Mouse (Mus musculus) CD4-positive, CD25-positive, alpha-beta regulatory T cell, adult 4 months (primary cell): ENCODE results near the gene Miga2. TPM values are rescaled to one million over a fixed set of nuclear protein-coding genes. Genes with fewer than 3 reads are reported as not detected.
A peak's percentile ranks its signal among the peaks of the same experiment; 100 is the strongest.

Experiments used
- ATAC-seq: one replicate; pipeline ENCODE4 v1.8.0; 2017
- polyA plus RNA-seq, 2 experiments: library from polyadenylated mRNA; unstranded; fragments of 100-300 nt; shearing (Covaris generic); gene quantifications; one replicate each; pipeline ENCODE4 v1.2.1; 2017

The Miga2 gene
- polyA plus RNA-seq = 1 to 10 TPM; 5.0 to 8.3 TPM

GRCm38 (mm10) chr2:30363773-30364650, at the start of gene Miga2:
Miga2 (plus strand) TSS chr2:30364233.
- ATAC-seq = peak; percentile 99

GRCm38 (mm10) chr2:30316136-30316535, 47.9 kb upstream of the Miga2 start:
- ATAC-seq = no peak

- ATAC-seq = no peak
Measured at GRCm38 (mm10) chr2:30316955-30317354, 47.1 kb upstream of the Miga2 start.

- no peak for ATAC-seq
Measured at GRCm38 (mm10) chr2:30319260-30319659, 44.8 kb upstream of the Miga2 start.

- no peak for ATAC-seq
Measured at GRCm38 (mm10) chr2:30323111-30323510, 40.9 kb upstream of the Miga2 start.

- ATAC-seq = no peak
Measured at GRCm38 (mm10) chr2:30325296-30325695, 38.7 kb upstream of the Miga2 start.

GRCm38 (mm10) chr2:30327276-30327675, 36.8 kb upstream of the Miga2 start:
- no peak for ATAC-seq

- ATAC-seq = no peak
Measured at GRCm38 (mm10) chr2:30328791-30329190, 35.2 kb upstream of the Miga2 start.

- ATAC-seq = no peak
Measured at GRCm38 (mm10) chr2:30335324-30335723, 28.7 kb upstream of the Miga2 start.

GRCm38 (mm10) chr2:30336174-30336915, 27.7 kb upstream of the Miga2 start:
- ATAC-seq = no peak

- ATAC-seq = no peak
Measured at GRCm38 (mm10) chr2:30337179-30337578, 26.9 kb upstream of the Miga2 start.

GRCm38 (mm10) chr2:30342061-30342460, 22.0 kb upstream of the Miga2 start:
- no peak for ATAC-seq

- ATAC-seq = no peak
Measured at GRCm38 (mm10) chr2:30342544-30342943, 21.5 kb upstream of the Miga2 start.

- no peak for ATAC-seq
Measured at GRCm38 (mm10) chr2:30343601-30344137, 20.4 kb upstream of the Miga2 start.

GRCm38 (mm10) chr2:30345971-30346676, 17.9 kb upstream of the Miga2 start:
- no peak for ATAC-seq

GRCm38 (mm10) chr2:30349196-30349595, 14.8 kb upstream of the Miga2 start:
- no peak for ATAC-seq

GRCm38 (mm10) chr2:30351149-30351548, 12.9 kb upstream of the Miga2 start:
- no peak for ATAC-seq

GRCm38 (mm10) chr2:30355861-30356260, 8.2 kb upstream of the Miga2 start:
- no peak for ATAC-seq

- no peak for ATAC-seq
Measured at GRCm38 (mm10) chr2:30356266-30356665, 7.8 kb upstream of the Miga2 start.

GRCm38 (mm10) chr2:30356906-30357305, 7.1 kb upstream of the Miga2 start:
- ATAC-seq = no peak

- no peak for ATAC-seq
Measured at GRCm38 (mm10) chr2:30357552-30358510, 6.2 kb upstream of the Miga2 start.
